Mouse (Mus musculus): ENCODE data around the gene Zfp764.
"Not testable (repeated sequence)": the region's sequence is repeated elsewhere in the genome, so short reads cannot be mapped to it uniquely, and the experiment has no call there.

The Zfp764 gene

DNA sequence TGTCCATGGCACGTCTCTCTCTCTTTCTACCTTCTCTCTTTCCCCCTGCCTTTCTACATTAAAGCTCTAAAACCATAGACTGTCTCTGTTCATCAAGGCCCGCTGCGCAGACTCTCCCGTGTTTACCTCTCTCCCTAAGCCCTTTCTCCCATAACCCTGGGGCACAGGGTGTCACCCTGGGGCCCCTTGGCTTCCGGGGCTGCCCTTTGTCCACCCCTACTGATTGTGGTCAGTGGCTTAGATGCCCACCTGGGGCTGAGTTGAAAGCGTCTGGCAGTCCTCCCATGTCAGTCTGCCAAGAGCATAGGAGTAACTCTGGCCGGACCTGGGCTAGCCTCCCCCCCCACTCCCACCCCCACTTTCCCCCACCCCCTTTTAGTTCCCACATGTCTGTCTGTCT lies 16.3 kb downstream of the Zfp764 start:
- no peak for DNase-seq

DNA sequence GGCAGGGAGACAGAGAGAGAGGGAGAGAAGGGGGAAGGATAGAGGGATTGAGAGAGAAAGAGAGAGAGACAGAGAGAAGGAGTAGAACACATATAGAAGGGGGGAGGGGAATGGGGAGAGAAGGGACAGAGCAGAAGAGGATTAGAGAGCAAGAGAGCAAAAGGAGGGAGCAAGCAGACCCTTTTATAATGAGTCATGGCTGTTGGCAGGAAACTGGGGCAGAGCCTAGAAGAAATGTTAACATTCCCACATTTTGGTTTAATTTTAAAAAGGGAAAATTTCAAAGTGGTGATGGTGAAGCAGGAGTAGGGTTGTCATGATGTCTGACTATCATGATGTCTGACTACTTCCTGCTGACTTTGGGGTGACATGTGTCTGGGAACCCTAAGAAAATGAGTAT lies 18.4 kb downstream of the Zfp764 start:
- not testable (repeated sequence) for DNase-seq

GRCm38 (mm10) chr7:127386641-127387392 lies 19.8 kb downstream of the Zfp764 start, which contains the start of gene 9130019O22Rik:
9130019O22Rik (minus strand) TSS chr7:127387166.
- DNase-seq = peak; percentile 85 to 86

DNA sequence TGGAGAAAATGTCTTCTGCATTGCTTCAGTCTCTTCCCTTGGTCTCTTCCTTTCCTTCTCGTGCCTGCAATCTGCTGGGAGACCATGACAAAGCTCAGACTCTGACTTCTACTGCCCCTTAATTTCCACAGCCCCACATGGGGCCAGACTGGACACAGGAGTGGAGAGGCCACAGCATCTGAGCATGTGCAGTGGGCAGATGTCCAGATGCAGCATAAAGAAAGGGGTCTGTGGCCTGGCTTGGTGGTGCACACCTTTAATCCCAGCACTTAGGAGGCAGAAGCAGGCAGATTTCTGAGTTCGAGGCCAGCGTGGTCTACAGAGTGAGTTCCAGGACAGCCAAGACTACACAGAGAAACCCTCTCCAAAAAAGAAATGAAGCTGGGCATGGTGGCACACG lies 21.1 kb downstream of the Zfp764 start:
- DNase-seq = not testable (repeated sequence)

DNA sequence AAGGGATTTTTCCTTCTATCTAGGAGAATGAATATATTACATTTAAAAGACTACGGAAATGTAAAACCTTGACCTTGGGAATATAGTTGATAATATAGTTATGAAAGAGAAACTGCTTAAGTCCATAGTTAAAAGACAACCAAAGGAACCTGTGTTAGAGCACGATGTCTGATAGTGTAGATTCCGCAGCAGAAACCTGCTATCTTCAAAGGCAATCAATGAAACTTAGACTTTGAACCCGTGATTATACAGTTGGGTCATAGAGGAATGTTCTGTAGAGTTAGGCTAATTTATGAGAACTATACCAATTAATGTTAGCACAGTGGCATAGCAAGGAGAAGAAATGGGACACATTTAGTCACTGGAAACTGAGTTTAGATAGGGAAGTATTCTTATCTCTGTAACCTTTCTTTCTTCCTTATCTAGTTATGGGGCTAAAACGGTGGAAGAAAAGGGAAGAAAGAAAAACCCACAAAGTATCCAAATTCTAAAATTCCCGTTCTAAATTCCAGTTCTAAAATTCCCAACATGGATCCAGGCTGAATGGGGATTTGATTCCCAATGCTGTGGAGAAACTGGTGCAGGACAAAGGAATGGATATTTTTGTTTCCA lies 28.2 kb downstream of the Zfp764 start:
- no peak for DNase-seq

DNA sequence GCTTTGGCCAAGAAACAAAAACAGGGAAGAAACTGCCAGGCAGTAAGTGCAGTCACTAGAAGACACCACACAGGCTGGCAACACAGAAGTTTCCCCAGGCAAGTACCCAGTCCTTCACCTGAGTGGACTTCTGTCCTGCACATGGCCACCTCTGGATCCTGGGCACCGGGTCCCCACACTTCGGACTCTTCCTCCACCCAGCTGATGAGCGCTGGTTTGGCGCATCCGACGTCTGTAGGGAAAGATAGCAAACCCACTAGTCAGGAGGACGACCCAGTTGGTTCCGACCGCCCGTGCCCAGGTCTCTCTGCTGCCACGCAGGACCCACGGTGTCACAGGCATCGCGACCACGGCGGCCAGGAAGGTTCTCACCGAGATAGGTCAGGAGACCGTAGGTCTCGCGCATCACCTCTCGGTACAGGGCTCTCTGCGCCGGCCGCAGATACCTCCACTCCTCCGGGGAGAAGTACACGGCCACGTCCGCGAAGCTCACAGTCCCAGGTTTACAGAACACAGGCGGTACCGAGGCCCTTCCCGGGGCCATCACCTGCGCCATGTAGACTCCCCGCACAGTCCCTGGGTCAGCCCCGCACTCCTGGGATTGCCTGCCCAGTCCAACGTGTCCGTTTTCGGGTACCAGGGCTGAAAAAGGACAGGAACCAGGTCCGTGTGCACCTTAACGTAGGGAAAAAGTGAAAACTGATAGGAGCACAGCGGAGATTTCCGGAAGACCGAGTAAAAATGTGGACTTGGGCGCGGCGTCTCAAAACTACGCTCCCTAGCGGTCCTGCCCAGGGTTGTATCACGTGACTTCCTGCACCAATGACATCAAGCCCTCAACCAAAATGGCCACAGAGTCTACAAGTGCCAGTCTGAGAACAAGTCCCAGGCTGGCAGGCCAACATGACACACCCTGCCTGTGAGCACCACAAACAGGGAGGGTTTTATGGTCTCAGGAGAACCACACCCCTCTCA lies 31.1 kb downstream of the Zfp764 start, which contains the start of gene Zfp747:
Gene Zfp747 (minus strand): TSS at position 780 of the 975 bp plus-strand sequence.
- DNase-seq = peak; percentile 84 to 87

DNA sequence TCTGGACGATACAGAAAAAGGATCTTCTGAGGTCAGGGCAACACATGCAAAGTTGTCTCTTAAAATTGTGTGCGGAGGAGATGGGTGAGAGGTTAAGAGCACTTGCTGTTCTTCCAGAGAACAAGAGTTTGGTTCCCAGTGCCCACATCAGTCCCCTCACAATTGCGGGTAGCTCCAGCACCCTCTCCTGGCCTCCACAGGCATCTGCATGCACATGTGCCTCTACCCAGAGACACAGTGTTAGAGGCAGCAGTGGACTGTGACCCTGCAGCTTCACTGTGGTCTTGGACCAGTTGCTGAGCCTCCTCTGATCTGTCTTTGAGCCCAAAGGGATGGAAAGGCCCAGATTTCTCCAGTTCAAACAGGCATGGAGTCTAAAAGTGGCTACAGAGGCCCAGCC lies 34.8 kb downstream of the Zfp764 start:
- peak in 1 of 2 experiments; percentile 7 for DNase-seq

GRCm38 (mm10) chr7:127371213-127371612 lies 35.4 kb downstream of the Zfp764 start:
- DNase-seq = no peak

- no peak for DNase-seq
These were observed 40.4 kb downstream of the Zfp764 start for GRCm38 (mm10) chr7:127366249-127366648.

DNA sequence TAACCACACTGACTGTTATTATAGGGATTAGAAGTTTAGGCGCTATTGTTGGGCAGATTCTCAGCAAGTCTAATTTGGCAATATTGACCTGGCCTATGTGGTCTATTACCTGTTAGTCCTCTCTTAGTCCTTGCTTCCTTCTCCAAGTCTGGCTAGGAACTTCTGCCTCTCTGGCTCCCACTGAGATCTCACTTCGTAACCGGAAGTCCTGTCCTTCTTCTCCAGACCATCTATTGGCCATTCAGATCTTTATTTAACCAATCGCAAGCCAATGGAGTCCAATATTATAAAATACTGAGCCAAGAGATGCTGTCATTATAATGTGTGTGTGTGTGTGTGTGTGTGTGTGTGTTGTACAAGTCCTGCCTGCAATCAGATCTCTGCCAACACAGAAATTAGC lies 42.5 kb downstream of the Zfp764 start:
- DNase-seq = no peak

GRCm38 (mm10) chr7:127363475-127363921 lies 43.1 kb downstream of the Zfp764 start:
- DNase-seq = no peak

DNA sequence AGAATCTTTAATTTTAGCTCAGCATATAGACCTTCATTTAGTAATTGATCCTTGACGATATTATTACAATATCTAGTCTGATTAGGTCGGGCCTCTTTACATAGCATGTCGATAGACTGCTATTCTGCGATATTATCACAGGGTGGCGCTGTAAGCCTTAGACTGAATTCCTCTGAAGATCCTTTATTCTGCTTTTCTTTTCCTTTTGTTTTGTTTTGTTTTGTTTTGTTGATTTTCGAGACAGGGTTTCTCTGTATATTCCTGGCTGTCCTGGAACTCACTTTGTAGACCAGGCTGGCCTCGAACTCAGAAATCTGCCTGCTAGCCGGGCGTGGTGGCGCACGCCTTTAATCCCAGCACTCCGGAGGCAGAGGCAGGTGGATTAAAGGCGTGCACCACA lies 44.2 kb downstream of the Zfp764 start:
- peak; percentile 60 to 63 for DNase-seq

DNA sequence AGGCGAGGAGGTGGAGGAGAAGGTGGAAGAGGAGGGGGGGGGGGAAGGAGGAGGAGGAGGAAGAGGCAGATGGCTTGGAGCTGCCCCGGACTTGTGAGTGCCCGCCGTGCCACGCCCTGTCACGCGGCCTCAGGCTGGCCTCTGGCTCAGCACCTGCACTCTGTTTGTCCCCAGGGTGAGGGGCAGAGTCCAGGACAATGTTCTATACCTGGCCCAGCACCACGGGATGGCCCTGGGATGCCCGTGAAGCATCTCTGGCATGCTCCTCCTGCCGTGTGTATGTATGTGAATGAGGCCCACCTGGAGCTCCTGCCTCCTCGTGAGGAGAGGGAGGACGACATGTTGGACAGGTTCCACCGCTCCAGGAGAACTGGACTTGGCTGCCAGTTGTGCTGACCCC lies 45.2 kb downstream of the Zfp764 start:
- no peak for DNase-seq

DNA sequence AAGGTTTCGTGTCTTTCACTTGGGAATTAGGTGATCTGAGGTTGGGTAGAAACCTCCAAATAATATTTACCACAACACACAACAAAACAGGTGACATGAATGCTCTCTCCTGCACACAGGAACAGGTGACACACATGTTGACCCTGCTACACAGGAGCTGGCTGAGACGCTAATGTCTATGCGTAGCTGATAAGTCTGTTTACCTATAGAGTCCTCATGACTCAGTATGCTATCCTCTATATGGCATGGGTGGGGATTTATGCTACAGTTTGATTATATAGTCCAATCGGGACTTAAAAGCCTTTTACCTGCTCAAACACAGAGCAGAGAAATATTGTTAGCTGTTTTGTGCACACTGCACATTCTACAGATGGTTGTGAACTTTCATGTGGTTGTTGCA lies 46.4 kb downstream of the Zfp764 start:
- no peak for DNase-seq

DNA sequence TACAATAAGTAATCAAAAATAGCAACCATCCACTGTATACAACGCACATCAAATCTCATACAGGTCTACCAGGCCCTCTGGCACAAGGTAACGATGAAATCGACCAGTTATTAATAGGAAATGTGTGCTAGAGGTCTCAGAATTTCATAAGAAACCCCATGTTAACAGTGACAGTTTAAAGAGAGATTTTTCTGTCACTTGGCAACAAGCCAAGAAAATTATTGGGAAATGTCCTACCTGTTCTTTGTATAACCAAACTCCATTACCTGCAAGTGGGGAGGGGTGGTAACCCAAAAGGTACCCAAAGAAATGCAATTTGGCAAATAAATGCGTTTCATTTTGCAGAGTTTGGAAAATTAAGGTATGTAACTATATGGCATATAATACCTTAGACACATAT lies 48.1 kb downstream of the Zfp764 start:
- DNase-seq = no peak

- no peak for DNase-seq
These were observed 48.8 kb downstream of the Zfp764 start for GRCm38 (mm10) chr7:127357871-127358270.

- no peak for DNase-seq
These were observed 50.8 kb downstream of the Zfp764 start for GRCm38 (mm10) chr7:127355796-127356195.

Data from B cell, adult 2 months (primary cell).